Mouse (Mus musculus) lung, embryonic 15.5 days (tissue): ENCODE data around the gene Hoxd4. TPM values are rescaled to one million over a fixed set of nuclear protein-coding genes. Genes with fewer than 3 reads are reported as not detected.

Experiments used
- ATAC-seq: fragments of 200-750 bp; cut with Nextera tagmentation; 2 replicates; pipeline ENCODE4 v1.8.0; 2017; ENCODE audit warnings: moderate number of reproducible peaks, borderline replicate concordance; ENCODE audit not compliant: low FRiP score, low TSS enrichment; ENCODE audit errors: extremely low read depth
- H3K27ac ChIP-seq: fragments of 300-500 bp; sonication (generic); 2 replicates; pipeline ENCODE4 v1.5.1; 2015; ENCODE audit warnings: moderate library complexity, mild to moderate bottlenecking, inconsistent platforms
- H3K27me3 ChIP-seq: fragments of 300-500 bp; sonication (generic); 2 replicates; pipeline ENCODE4 v1.6.1; 2015; ENCODE audit warnings: inconsistent platforms
- H3K36me3 ChIP-seq: fragments of 300-500 bp; sonication (generic); 2 replicates; pipeline ENCODE4 v1.6.1; 2015; ENCODE audit warnings: inconsistent platforms
- H3K4me1 ChIP-seq: fragments of 300-500 bp; sonication (generic); 2 replicates; pipeline ENCODE4 v1.6.1; 2015; ENCODE audit warnings: inconsistent platforms
- H3K4me2 ChIP-seq: fragments of 300-500 bp; sonication (generic); 2 replicates; pipeline ENCODE4 v1.6.1; 2015; ENCODE audit warnings: inconsistent platforms, mild to moderate bottlenecking, moderate library complexity
- H3K4me3 ChIP-seq: fragments of 300-500 bp; sonication (generic); 2 replicates; pipeline ENCODE4 v1.5.1; 2015; ENCODE audit warnings: mild to moderate bottlenecking, inconsistent platforms
- H3K9ac ChIP-seq: fragments of 300-500 bp; sonication (generic); 2 replicates; pipeline ENCODE4 v1.6.1; 2015; ENCODE audit warnings: inconsistent platforms
- H3K9me3 ChIP-seq: fragments of 300-500 bp; sonication (generic); 2 replicates; pipeline ENCODE4 v1.6.1; 2016; ENCODE audit warnings: inconsistent platforms
- WGBS: fragments of 180-500 bp; shearing (Covaris S2); methylation state at CpG from one replicate; pipeline ENCODE4 v1.1.7; 2015; 5-methylcytosine and 5-hydroxymethylcytosine counted together
- polyA plus RNA-seq: library from polyadenylated mRNA; unstranded; fragments of >200 nt; fragmentation: Nextera tagmentation; extraction: Ambion mirVana; gene quantifications from 2 replicates; pipeline ENCODE4 v1.2.1, GENCODE M21; 2015

The Hoxd4 gene
- polyA plus RNA-seq, 1 experiment from 2014 or later: 0.19 TPM

DNA sequence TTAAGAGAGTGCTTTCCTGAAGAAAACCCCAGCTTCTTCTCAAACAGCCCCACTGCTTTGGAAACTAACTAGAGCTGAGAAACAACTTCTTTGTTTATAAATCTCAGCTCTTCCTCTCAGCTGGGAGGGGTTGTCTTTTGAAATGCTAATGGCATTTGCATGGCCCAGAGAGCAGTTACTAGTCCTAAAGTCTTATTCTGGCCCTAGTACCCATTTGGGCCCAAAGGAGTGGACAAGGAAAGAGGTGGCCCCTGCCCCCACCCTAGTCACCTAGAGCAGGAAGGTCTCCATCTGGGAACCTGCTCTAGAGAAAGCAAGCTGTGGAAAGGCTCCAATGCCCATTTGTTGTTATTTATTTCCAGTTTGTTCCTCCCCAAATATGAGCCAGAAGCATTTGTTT lies 19.3 kb downstream of the Hoxd4 start:
- Histone ChIP-seq H3K9ac (no peak overlapping the region), H3K4me1 (peaks cover 10% of the 10 kb centered on the region; the same call in 1 of the 2 replicates), H3K9me3 (no peaks in the 10 kb centered on the region), H3K4me3 (no peak overlapping the region), H3K4me2 (no peak overlapping the region), H3K27ac (no peak overlapping the region), H3K36me3 (no peaks in the 10 kb centered on the region), H3K27me3 (peaks cover 99% of the 10 kb centered on the region)
- ATAC-seq: no peak

DNA sequence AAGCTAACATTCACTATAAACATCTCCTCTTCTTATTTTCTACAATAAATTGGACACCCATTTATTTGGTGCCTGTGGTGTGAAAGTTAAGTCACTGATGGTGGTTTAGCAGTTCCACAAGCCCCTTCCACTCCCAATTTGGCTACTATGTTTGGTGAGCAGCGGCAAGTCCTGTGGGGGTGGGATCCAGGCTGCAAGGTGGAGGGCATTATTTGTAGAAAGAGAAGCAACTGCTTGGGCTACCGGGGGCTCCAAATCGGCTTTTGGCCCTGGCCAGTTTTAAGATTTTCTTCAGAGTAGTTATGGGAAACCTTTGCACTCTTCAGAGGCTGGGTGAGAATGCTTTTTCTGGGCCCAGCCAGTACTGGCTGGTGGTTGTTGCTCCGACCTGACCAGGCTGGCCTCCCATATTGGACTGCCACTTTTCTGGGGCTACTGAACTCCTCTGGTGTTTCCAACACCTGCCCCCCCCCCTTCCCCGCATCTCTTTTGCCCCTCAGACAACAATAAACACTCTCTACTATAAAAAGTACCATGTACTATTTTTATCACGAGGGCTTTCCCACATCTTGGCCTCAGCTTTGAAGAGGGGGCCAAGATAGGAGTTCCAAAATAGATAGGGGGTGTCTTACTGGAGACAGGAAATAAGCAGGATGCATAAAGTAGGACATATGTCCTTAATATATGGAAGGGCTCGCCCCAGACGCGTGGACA lies 20.2 kb downstream of the Hoxd4 start:
- no peak for ATAC-seq
- Histone ChIP-seq H3K27ac (no peak overlapping the region), H3K9ac (no peak overlapping the region), H3K27me3 (peaks cover 99% of the 10 kb centered on the region), H3K36me3 (no peaks in the 10 kb centered on the region), H3K4me1 (peaks cover 12% of the 10 kb centered on the region; the same call in 1 of the 2 replicates), H3K4me3 (no peak overlapping the region), H3K4me2 (no peak overlapping the region), H3K9me3 (no peaks in the 10 kb centered on the region)
- WGBS: 12% methylated on average over 9 of the region's 9 CpGs

DNA sequence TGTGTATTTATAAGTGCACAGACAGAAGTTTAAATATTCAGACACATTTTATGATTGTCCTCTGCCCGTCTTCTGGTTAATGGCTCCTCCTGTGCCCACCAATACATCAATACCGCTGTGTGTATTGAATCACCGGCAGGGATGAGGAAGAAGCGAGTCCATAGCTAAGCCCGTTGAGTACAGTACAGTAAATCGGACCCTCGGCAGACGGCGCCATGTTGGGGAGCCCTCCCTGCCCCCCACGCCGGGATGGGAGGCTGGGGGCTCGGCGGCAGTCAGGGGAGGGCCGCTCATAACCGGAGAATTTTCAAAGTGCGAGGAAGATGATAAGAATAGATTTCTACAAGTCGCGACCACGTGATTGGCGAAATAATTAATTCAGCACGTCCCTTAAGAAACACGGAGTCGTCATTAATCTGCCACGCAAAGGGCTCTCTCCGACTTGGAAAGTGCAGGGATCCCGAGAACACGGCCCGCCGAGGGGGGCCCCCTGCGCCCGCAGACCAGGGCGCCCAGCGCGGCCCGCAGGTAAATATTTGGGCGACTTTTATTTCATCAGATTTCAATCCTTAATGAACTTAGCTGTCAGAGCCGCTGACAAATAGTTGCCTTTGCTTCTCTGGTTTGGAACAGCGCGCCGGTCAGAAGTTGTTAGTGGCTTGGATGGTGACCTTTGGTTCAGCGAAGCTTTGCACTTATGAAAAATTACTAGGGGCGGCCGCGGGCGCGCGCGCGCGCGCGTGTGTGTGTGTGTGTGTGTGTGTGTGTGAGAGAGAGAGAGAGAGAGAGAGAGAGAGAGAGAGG lies 21.0 kb downstream of the Hoxd4 start:
- no peak for ATAC-seq
- no peak overlapping the region for H3K9ac ChIP-seq
- H3K4me3 ChIP-seq: peak overlapping the region; percentile 8; the same call in 1 of the 2 replicates
- no peaks in the 10 kb centered on the region for H3K36me3 ChIP-seq
- H3K27ac ChIP-seq: no peak overlapping the region
- WGBS: under 1% methylated on average over 52 of the region's 52 CpGs
- H3K4me1 ChIP-seq: peaks cover 12% of the 10 kb centered on the region; the same call in 1 of the 2 replicates
- H3K27me3 ChIP-seq: peaks cover 99% of the 10 kb centered on the region
- H3K4me2 ChIP-seq: 0 out of 2 replicates have a peak overlapping the region, but pooled peaks have one; percentile 10
- no peaks in the 10 kb centered on the region for H3K9me3 ChIP-seq

DNA sequence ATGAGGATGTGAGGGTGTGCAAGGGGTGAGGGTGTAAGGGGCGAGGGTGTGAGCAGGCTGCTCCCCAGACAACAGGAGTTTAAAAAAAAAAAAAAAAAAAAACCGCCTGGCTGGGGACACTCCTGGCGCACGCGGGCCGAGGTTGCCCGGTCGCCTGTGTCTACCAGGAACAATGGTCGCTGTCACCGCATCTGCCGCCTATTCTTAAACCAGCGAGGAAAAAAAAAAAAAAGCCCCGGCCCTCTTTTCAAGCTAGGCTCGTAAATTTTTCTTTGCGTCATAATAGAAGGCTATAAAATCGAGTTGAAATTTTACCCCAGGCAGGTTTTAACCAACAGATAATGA lies 21.6 kb downstream of the Hoxd4 start:
- peaks cover 99% of the 10 kb centered on the region for H3K27me3 ChIP-seq
- H3K27ac ChIP-seq: no peak overlapping the region
- ATAC-seq: no peak
- no peak overlapping the region for H3K9ac ChIP-seq
- 4% methylated on average over 14 of the region's 16 CpGs for WGBS
- peaks cover 12% of the 10 kb centered on the region; the same call in 1 of the 2 replicates for H3K4me1 ChIP-seq
- no peaks in the 10 kb centered on the region for H3K36me3 ChIP-seq
- H3K4me2 ChIP-seq: no peak overlapping the region
- H3K9me3 ChIP-seq: no peaks in the 10 kb centered on the region
- no peak overlapping the region for H3K4me3 ChIP-seq

DNA sequence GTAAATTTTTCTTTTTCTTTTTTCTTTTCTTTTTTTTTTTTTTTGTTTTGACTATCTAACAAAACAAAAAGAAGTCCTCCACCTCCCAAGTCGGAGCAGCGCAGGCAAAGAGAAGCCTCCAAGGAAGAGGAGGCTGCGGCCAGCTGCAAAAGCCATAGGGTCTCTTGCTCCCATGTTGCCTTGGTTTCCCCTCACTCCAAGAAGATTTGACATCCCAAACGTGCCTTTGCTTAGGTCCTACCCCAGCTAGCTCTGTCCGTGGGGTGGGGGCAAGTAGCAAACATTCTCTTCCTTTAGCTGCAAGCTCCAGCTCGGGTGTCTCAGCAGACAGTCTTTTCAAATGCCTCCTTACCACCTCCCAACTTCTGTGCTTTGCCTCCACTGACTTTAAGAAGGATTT lies 22.0 kb downstream of the Hoxd4 start:
- no peak for ATAC-seq
- H3K9ac ChIP-seq: no peak overlapping the region
- H3K27ac ChIP-seq: no peak overlapping the region
- no peaks in the 10 kb centered on the region for H3K36me3 ChIP-seq
- no peaks in the 10 kb centered on the region for H3K9me3 ChIP-seq
- 4% methylated on average over 6 of the region's 6 CpGs for WGBS
- H3K4me2 ChIP-seq: no peak overlapping the region
- peaks cover 99% of the 10 kb centered on the region for H3K27me3 ChIP-seq
- H3K4me3 ChIP-seq: no peak overlapping the region
- peaks cover 12% of the 10 kb centered on the region; the same call in 1 of the 2 replicates for H3K4me1 ChIP-seq

DNA sequence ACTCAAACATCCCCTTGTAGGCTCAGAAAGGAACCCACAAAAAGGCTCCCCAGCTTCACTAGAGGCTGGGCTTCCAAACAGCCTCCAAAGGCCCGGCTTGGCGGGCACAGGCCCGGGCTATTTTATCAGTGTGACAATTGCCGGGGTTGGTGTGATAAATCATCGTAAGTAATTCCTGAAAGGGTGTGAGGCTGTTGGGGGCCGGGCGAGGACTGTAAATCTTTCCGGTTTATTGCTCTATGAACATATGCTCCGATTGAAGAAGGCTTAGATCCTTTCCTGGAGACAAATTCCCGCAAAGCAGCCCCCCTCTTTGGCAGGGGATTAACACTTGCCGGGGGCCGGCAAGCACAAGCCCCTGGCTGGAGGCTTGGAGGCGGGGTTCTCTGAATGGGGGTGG lies 22.7 kb downstream of the Hoxd4 start:
- Histone ChIP-seq H3K9ac (no peak overlapping the region), H3K4me1 (peaks cover 12% of the 10 kb centered on the region; the same call in 1 of the 2 replicates), H3K27me3 (peaks cover 99% of the 10 kb centered on the region), H3K4me2 (no peak overlapping the region), H3K27ac (no peak overlapping the region), H3K4me3 (no peak overlapping the region), H3K36me3 (no peaks in the 10 kb centered on the region), H3K9me3 (no peaks in the 10 kb centered on the region)
- 3% methylated on average over 13 of the region's 13 CpGs for WGBS
- ATAC-seq: no peak

DNA sequence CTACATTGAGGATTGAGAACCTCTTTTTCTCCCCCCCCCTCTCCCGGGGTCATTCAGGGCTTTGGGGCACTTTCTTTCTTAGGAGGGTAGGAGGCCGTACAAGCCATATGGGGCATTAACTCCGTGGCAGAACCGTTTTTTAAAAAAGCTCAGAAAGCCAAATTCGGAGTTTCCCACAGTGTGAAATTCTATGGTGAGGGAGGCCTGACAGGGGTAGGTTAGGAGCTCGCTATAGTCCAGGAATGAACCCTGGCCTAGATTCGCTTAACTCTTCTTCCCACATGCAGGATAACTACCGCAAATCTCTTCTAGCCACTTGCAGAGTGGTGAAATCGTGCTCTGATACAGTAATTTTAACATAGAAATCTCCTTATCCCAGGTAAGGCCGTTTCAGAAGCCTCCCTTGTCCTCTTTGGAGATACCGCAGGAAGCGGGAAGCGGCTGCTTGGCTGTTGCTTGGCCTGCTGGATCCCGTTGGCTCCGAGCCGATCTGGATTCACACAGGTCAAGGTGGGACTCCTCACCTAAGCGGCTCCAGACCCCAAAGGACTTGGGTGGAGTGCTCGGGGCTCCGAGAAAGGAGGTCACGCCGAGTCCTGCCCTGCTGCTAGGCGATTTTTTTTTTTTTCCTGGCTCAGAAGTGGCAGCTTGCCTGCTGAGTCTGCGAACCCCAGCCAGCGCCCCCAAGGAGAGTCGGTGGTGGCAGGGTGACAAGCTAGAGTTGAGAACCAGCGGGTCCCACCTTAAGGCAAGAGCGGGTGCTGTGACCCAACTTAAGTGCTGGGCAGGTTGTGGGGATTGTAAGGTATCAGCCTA lies 23.5 kb downstream of the Hoxd4 start:
- WGBS: 5% methylated on average over 27 of the region's 27 CpGs
- H3K36me3 ChIP-seq: no peaks in the 10 kb centered on the region
- no peak overlapping the region for H3K27ac ChIP-seq
- H3K9ac ChIP-seq: no peak overlapping the region
- H3K4me3 ChIP-seq: no peak overlapping the region
- H3K27me3 ChIP-seq: peaks cover 100% of the 10 kb centered on the region
- H3K4me1 ChIP-seq: peaks cover 13% of the 10 kb centered on the region
- ATAC-seq: no peak
- H3K4me2 ChIP-seq: no peak overlapping the region; the same call in 1 of the 2 replicates
- H3K9me3 ChIP-seq: no peaks in the 10 kb centered on the region

DNA sequence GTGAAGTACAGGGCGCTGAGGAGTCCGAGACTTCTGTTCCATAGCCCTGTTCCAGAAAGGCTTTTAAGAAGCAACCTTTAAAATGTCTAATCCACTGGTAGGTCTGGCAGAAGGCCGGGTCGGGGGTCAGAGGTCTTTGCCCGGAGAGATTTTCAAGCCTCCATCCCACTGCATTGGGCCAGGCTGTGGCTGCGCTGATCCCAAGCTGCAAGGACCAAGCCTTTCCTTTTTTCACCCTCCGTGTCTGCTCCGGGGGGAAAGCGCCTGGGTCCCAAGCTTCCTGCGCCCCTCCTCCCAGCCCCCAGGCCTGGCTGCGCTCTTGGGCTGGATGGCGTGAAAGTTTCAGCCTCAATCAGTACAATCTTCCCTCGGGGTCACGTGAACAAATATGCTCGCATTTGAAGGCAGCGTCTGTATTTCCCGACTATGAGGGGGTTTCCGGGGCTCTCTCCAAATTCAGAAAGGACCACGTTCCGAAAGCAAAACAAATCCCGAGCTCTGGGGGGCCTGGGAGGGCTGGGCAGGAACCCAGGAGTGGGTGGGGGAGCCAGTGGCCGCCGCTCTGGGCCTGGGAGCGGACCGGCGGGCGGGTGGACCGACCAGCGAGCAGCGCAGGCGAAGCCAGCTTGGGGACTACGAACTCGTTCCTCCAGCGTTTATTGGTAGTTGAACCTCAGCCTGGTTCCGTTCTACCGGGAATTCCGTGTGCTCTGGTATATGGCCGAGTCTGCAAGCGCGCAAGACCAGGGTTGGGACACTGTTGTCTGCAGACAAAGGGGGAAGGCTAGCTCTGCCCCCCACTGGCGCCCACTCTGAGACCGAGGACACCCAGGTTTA lies 24.3 kb downstream of the Hoxd4 start:
- Histone ChIP-seq H3K4me2 (peak overlapping the region; percentile 28), H3K36me3 (no peaks in the 10 kb centered on the region), H3K27ac (no peak overlapping the region), H3K9me3 (no peaks in the 10 kb centered on the region), H3K4me3 (peak overlapping the region; percentile 19), H3K9ac (no peak overlapping the region), H3K4me1 (peaks cover 17% of the 10 kb centered on the region), H3K27me3 (peaks cover 100% of the 10 kb centered on the region)
- WGBS: under 1% methylated on average over 42 of the region's 42 CpGs
- ATAC-seq: no peak

DNA sequence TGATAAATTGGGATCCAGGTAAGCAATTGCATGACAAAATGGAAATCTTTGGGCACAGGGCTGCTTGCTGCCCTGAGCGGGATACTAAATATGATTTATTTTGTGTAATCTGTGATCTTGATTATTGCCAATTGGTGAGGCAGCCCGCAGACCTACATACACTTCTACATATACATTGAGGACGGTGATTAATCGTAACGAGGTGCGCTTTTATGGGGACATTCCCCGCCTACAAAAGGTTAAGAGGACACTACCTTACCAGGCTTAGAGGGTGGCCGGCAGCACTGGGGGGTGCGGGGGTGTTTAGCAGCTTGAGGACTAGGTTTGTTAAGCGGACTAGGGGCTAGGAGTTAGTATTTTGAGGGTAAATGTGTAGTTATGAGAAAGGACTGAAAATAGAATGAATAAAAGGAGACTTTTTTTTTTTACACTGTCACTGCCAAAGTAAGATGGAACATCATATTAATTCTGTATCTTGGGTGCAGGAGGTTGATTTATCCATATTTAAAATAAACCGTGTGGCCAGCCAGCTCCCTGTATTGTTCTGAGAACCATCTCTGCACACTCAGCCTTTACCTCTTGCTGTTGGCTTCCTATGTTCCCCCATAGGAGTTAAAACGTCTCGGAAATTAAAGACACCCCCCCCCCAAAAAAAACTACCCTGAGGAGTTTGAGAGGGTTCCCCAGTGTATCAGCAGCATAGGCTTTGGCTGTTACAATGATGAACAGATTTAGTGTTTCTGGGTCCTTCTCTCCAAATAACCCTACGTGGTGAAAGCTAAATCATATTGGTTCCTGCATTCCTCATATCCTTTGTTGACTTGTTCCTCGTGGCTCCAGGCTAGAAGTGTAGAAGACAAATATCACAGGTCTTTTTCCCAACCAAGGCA lies 25.2 kb downstream of the Hoxd4 start:
- no peaks in the 10 kb centered on the region for H3K36me3 ChIP-seq
- WGBS: 5% methylated on average over 15 of the region's 15 CpGs

DNA sequence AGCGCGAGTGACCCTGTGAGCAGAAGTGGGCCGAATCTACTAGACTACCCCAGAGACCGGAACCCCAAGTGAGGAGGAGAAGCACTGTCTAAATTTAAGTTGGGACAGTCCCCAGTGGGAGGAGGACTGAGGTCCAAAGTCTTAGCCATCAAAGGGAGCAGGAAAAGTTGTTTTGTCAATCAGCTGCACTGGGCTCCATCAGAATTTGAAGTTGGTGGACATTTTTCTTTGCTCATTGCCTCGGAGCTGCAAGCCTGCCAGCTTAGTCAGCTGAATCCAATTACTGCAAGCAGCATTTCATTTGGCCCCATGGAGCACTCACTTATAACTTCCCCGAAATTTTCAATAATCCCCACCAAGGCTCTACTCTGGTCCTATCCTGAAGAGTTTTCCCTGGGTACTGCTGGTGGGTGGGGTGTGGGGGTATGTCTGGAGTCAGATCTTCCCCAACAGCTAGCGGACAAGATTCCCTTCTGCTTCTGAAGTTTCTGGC lies 25.9 kb downstream of the Hoxd4 start:
- Histone ChIP-seq H3K9me3 (no peaks in the 10 kb centered on the region), H3K27ac (no peak overlapping the region), H3K4me1 (peaks cover 15% of the 10 kb centered on the region), H3K9ac (no peak overlapping the region), H3K4me3 (no peak overlapping the region), H3K36me3 (no peaks in the 10 kb centered on the region), H3K27me3 (peaks cover 99% of the 10 kb centered on the region), H3K4me2 (no peak overlapping the region)
- ATAC-seq: no peak
- WGBS: 5% methylated on average over 7 of the region's 7 CpGs

More for the DNA sequence above, 25.2 kb downstream of the Hoxd4 start:
- Histone ChIP-seq H3K4me2 (no peak overlapping the region), H3K4me1 (peaks cover 17% of the 10 kb centered on the region), H3K27ac (no peak overlapping the region), H3K4me3 (peak overlapping the region; percentile 19; the same call in 1 of the 2 replicates), H3K9ac (no peak overlapping the region), H3K9me3 (no peaks in the 10 kb centered on the region), H3K27me3 (peaks cover 99% of the 10 kb centered on the region)
- no peak for ATAC-seq
